Mouse (Mus musculus) brain, embryonic 18.5 days (tissue): Measurements from ENCODE around the gene Bbs4.
"Not testable (repeated sequence)": the region's sequence is repeated elsewhere in the genome, so short reads cannot be mapped to it uniquely, and the experiment has no call there.

Experiments
- DNase-seq: peaks from one replicate; pipeline ENCODE4 v3.0.0-alpha.2; 2012; ENCODE audit warnings: low read depth, low spot score

Bbs4 gene

GRCm38 (mm10) chr9:59353253-59353639 lies at the start of gene Bbs4:
TSS of gene Bbs4 (minus strand) at chr9:59353508.
- DNase-seq: peak; percentile 47

- DNase-seq: no peak
Observed at GRCm38 (mm10) chr9:59389086-59389485, 35.8 kb upstream of the Bbs4 start.

- DNase-seq: no peak
Observed at GRCm38 (mm10) chr9:59388311-59388710, 35.0 kb upstream of the Bbs4 start.

GRCm38 (mm10) chr9:59387461-59387860 lies 34.2 kb upstream of the Bbs4 start:
- DNase-seq: no peak

- no peak for DNase-seq
Observed at GRCm38 (mm10) chr9:59375626-59376025, 22.3 kb upstream of the Bbs4 start.

GRCm38 (mm10) chr9:59369646-59370045 lies 16.3 kb upstream of the Bbs4 start:
- DNase-seq: no peak

GRCm38 (mm10) chr9:59369220-59369619 lies 15.9 kb upstream of the Bbs4 start:
- DNase-seq: no peak

- DNase-seq: not testable (repeated sequence)
Observed at GRCm38 (mm10) chr9:59360487-59360886, 7.2 kb upstream of the Bbs4 start.

- not testable (repeated sequence) for DNase-seq
Observed at GRCm38 (mm10) chr9:59358041-59358440, 4.7 kb upstream of the Bbs4 start.

- no peak for DNase-seq
Observed at GRCm38 (mm10) chr9:59352586-59353252, 589 bp downstream of the Bbs4 start.

GRCm38 (mm10) chr9:59346176-59346575 lies 7.1 kb downstream of the Bbs4 start:
- no peak for DNase-seq

GRCm38 (mm10) chr9:59340002-59340401 lies 13.3 kb downstream of the Bbs4 start:
- no peak for DNase-seq

GRCm38 (mm10) chr9:59339107-59339506 lies 14.2 kb downstream of the Bbs4 start:
- DNase-seq: no peak

GRCm38 (mm10) chr9:59338411-59338810 lies 14.9 kb downstream of the Bbs4 start:
- no peak for DNase-seq

- DNase-seq: no peak
Observed at GRCm38 (mm10) chr9:59337889-59338288, 15.4 kb downstream of the Bbs4 start.

- DNase-seq: no peak
Observed at GRCm38 (mm10) chr9:59336539-59336938, 16.8 kb downstream of the Bbs4 start.

- no peak for DNase-seq
Observed at GRCm38 (mm10) chr9:59330055-59330454, 23.3 kb downstream of the Bbs4 start.

- DNase-seq: no peak
Observed at GRCm38 (mm10) chr9:59324351-59324750, 29.0 kb downstream of the Bbs4 start.

GRCm38 (mm10) chr9:59316206-59316605 lies 37.1 kb downstream of the Bbs4 start:
- no peak for DNase-seq

GRCm38 (mm10) chr9:59311284-59311670 lies 42.0 kb downstream of the Bbs4 start:
- DNase-seq: no peak

- no peak for DNase-seq
Observed at GRCm38 (mm10) chr9:59310582-59311283, 42.6 kb downstream of the Bbs4 start.

GRCm38 (mm10) chr9:59307890-59308289 lies 45.4 kb downstream of the Bbs4 start:
- DNase-seq: no peak

- no peak for DNase-seq
Observed at GRCm38 (mm10) chr9:59296419-59296818, 56.9 kb downstream of the Bbs4 start.
